Mouse (Mus musculus) frontal cortex, adult 2 months (tissue): ENCODE results near the gene Gm884. TPM values are rescaled to one million over a fixed set of nuclear protein-coding genes. Genes with fewer than 3 reads are reported as not detected.
"Not testable (repeated sequence)": the region's sequence is repeated elsewhere in the genome, so short reads cannot be mapped to it uniquely, and the experiment has no call there.

Source experiments
- DNase-seq, 2 experiments: peaks; one replicate each; pipeline ENCODE4 v3.0.0; 2022; ENCODE audit warnings: low spot score in 1 of 2; ENCODE audit errors: extremely low spot score in 1 of 2
- polyA plus RNA-seq: library from polyadenylated mRNA; depleted of rRNA; stranded (reverse); fragments of >200 nt; gene quantifications from 2 replicates; pipeline ENCODE4 v1.2.3, GENCODE M21; 2012; rRNA removed

The Gm884 gene
- polyA plus RNA-seq, 1 experiment, result not detected

DNA sequence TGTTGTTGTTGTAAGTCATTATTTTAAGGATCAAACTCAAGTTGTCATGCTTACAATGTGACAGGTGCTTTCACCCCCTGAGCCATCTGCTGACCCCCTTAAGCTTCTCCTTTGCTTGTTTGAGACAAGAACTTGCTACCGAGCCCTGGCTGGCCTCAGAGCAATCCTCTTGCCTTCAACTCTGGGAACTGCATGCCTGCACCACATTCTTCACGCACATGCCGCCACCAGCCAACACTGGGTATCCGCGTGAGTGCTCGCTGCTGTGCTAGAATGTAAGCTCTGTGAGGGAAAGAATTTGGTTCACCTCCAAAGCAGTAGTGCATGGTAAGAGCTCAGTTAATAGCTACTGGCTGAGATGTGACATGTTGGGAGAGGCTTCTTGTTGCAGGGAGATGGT is 15.3 kb upstream of the Gm884 start:
- no peak for DNase-seq

DNA sequence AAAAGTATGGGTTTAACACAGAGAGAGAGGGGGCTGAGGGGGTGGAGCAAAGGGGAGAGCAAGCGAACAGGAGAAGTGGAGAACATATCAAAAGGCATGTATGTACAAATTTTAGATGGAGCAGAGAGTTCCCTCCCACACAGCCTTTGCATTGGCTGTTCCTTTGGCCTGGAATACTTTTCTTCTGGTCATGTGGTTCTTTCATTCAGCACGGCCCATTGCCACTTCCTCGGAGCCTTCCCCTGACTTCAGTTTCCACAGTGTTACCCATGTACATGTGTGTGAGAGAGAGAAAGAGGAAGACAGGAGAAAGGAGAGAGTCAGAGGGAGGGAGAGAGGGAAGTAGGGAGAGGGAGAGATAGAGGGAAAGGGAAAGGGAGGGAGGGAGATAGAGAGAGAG is 14.5 kb upstream of the Gm884 start:
- no peak for DNase-seq

DNA sequence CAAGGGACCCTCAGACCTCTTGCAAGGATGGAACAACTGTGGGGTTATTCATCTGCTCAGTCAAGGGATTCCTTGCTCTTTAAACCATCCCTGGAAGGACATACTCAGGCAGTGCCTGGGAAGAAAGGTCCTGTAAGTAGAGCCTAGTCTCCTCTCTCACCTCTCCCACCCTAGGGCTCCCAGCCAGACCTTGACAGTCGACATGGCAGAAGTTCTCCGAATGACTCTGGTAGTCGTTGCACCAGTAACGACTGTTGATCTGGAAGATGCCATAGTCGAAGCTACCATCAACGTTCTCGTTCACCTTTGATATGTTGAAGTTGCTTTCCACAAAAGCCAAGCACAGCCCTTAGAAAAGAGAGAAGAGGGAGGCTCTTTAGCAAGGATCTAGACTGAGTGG is 13.9 kb upstream of the Gm884 start:
- DNase-seq, result no peak

DNA sequence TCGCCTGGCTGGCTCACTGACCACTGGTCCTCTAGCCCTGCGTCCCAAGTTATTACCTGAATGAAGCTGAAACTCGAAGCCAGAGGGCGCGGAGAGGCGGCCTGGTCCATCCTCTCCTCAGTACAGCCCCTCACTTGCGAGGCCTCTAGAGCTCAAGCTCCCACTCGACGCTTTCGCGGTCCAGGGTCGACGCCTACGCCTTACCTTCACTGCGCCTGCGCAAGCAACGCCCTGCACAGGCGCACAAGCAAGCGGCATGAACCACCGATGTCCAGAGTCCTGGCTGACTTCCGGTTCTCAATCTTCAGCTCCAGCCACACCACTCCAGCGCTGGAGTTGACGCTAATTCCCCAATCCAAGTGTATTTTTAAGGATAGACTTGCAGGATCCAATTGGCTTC is 6.5 kb upstream of the Gm884 start:
- DNase-seq, result no peak

DNA sequence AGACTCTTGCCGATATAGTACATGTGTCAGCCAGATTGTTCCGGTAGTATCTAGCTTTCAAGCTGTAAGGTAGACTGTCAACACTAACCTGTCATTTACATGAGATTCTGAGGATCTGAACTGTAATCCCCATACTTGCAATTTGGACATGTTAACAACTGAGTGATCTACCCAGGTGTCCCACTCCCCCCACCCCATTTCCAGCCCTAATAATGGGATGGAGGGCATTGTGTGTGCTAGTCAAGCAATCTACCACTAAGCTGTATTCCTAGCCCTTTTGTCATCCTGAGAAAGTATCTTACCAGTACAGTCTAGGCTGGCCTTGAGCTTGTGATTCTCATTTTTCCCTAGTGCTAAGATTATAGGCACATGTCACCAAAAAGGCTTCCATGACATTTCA is 10.2 kb downstream of the Gm884 start:
- DNase-seq, result no peak

DNA sequence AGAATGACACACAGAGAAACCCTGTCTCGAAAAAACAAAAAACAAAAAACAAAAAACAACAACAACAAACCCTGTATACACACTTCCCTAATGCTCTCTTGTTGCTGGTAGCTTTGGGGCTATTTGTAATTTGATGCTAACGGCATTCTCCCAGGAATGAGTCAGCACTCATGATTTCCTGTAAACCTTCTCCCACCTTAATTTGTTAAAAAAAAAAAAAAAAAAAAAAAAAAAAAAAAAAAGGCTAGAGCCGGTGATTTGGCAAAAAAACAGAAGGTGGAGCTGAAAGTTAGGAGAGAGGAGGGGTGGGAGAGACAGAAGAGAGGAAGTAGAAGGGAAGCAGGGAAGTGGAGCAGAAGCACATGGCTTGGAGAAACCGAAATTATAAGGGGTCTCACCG is 14.3 kb downstream of the Gm884 start:
- DNase-seq, result no peak

DNA sequence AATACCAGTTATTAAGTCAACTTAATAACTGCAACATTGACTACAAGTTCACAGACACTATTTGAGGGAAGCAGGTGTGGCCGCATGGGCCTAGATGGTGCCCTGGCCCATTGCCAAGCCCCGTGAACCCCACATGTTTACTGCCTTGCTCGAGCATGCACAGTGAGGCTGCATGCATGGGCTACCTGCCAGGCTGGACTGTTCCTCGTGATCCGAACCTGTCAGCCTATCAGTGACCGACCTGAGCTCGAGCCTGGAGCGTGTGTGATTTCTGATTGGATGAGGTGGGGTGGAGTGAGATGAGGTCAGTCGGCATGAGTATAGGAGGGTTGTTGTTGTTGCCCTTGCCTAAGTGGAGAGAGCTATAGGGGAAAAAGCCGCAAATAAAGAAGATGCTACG is 42.6 kb downstream of the Gm884 start:
- DNase-seq, result no peak

DNA sequence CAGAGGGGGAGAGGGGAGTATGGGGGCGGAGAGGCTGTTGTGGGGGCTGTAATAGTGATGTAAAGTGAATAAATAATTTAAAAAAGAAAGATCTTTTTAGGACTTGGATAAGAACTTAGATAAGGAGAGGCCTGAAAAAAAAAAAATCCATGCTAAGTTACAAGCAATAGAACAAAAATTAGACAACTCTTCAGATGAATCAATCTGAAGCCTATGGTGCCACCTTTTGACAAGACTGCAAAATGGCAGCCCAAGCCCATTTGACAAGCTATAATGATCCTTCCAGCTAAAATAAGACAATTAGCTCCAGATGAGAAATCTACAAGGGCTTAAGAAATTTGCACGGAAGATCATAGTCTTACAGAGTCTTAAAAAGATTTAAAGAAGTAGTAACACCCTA is 64.9 kb downstream of the Gm884 start:
- DNase-seq, result peak in 1 of 2 experiments; percentile 62

DNA sequence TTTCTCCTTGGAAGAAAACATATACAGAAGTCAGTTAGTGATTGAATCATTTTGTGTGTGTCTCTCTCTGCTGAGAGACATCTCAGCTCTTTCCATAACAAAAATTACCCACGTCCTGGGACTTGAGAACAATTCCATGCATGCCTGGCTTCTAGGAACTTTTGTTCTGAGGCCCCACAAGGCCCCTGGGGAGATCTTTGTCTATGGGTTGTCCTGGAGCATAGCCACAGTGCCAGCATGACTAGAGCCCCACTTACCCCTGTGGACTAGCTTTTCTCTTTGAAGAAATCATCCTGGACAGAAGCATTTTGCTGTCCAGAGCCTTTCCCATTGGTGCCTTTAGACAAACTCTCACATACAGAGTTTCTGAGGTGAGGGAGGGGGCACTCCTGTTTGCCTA is 86.0 kb downstream of the Gm884 start:
- DNase-seq, result not testable (repeated sequence)

DNA sequence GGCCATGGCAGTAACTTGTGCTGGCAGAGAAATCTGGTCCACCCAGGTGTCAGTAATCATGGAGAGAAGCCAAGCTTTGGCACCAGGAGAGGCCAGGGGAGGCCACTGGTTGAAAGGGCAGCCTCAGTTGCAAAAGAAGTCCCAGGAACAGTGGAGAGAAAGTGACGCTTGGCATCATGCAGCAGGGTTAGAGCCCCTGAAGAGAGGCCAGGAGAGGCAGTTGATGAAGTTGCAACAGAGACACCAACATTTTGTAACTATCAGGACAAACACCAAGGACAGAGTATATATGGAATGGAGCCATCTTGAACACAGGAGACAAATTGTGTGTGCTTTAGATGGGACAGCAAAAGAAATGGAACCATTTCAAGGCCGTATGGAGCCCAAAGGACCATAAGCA is 108.8 kb downstream of the Gm884 start:
- no peak for DNase-seq

DNA sequence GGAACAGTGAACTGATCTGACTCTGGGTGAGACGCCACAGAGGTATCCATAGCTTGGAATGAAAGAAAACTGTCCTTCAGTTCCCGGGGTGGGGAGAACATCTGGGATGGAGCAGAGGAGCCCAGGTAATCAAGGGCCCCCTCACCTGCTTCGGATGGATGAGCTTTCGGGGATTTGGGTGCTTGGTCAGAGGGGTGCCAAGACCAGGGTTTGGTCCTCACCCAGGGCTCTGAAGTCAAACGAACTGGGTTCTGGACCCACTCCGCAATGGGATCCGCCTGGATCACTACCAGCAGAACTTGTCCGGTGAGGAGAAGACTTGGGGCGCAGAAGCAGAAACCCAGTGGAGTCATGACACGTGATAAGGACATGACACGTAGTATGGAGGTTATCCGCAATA is 116.4 kb downstream of the Gm884 start, which contains the start of gene Lrrc37a:
Lrrc37a (minus strand) TSS at position 101 of the 400 bp plus-strand sequence.
- DNase-seq, result no peak

Other genes with a start within 250 kb of the Gm884 start
- 15.6 and 15.7 TPM in 2 replicates for gene Plekhm1, start 208.5 kb downstream of the Gm884 start, polyA plus RNA-seq
- not detected in 2 replicates for gene Lrrc37a, start 116.5 kb downstream of the Gm884 start, polyA plus RNA-seq
- gene Lyzl6, start 17.8 kb upstream of the Gm884 start, polyA plus RNA-seq, result 0.15 TPM in 1 of 2 replicates, not detected in the other
- gene Rprml, start 28.4 kb upstream of the Gm884 start, polyA plus RNA-seq, result 129 TPM in 2 replicates
- gene Gosr2, start 76.8 kb upstream of the Gm884 start, polyA plus RNA-seq, result 89.4 and 90.9 TPM in 2 replicates
- 0.21 and 0.24 TPM in 2 replicates for gene Wnt9b, start 128.7 kb upstream of the Gm884 start, polyA plus RNA-seq
- gene Wnt3, start 153.0 kb upstream of the Gm884 start, polyA plus RNA-seq, result 1.8 and 2.0 TPM in 2 replicates